ENCODE assay signal across 9 mouse cellular contexts in the genomic region with DNA sequence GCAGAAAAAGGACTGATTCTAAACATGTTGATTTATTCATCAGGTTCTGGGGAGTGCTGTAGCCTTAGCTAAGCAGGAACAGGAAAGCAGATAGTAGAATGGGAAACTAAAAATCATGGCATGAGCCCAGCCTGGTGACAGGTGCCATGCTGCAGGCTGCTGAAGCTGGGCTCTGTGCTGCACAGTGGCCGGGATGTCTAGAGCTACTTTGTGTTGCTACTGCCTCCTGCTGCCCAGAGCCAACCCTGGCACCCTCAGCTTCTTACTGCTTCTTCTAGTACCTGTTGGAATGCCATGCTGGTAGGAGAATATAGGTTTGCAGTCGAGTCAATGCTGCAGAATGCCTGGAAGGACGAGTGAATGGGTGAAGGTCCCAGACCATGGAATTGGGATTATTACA. TPM values are rescaled to one million over a fixed set of nuclear protein-coding genes. Genes with fewer than 3 reads are reported as not detected.
DNase-seq lines count a peak whose midpoint lies in the region; ATAC-seq and TF ChIP-seq lines count a peak whose summit lies in the region.
"Had no signal": no experiment of that assay in that cellular context is flagged by ENCODE, and none has a peak within 500 bp of the region (broad histone marks: within the 10 kb centered on the region; RNA-seq: fewer than 3 reads in every experiment).

No protein-coding gene starts in this region.

- no peaks in the 10 kb centered on the region for H3K9me3 ChIP-seq in hindbrain, embryonic 14.5 days (ENCODE audit: control insufficient read depth, low read length)
- no peaks in the 10 kb centered on the region for H3K9me3 ChIP-seq in hindbrain, embryonic 11.5 days (ENCODE audit: control insufficient read depth, low read length)
- no peaks in the 10 kb centered on the region for H3K9me3 ChIP-seq in neural tube, embryonic 14.5 days (ENCODE audit: control insufficient read depth, low read length)
- H3K9me3 ChIP-seq in neural tube, embryonic 15.5 days (replicated peaks) = no peaks in the 10 kb centered on the region

- no peak overlapping the region for H3K27ac ChIP-seq in hindbrain, embryonic 14.5 days
- no peak overlapping the region for H3K27ac ChIP-seq in hindbrain, embryonic 11.5 days (ENCODE audit: low read depth, low read length)
- H3K27ac ChIP-seq in neural tube, embryonic 14.5 days (ENCODE audit: low read depth, low read length) = no peak overlapping the region
- H3K27ac ChIP-seq in neural tube, embryonic 15.5 days (replicated peaks) = no peak overlapping the region

- peaks cover 12% of the 10 kb centered on the region for H3K36me3 ChIP-seq in hindbrain, embryonic 14.5 days (replicated peaks; ENCODE audit: control insufficient read depth, insufficient read depth)
- no peaks in the 10 kb centered on the region for H3K36me3 ChIP-seq in hindbrain, embryonic 11.5 days (ENCODE audit: control insufficient read depth, insufficient read depth, low read length)
- H3K36me3 ChIP-seq in neural tube, embryonic 14.5 days (ENCODE audit: control insufficient read depth, insufficient read depth, low read length) = no peaks in the 10 kb centered on the region
- peaks cover 10% of the 10 kb centered on the region; the same call in 1 of the 2 replicates for H3K36me3 ChIP-seq in neural tube, embryonic 15.5 days
- H3K36me3 ChIP-seq in myocyte (ENCODE audit: control insufficient read depth, insufficient read depth) = peaks cover 7% of the 10 kb centered on the region

- H3K4me1 ChIP-seq in hindbrain, embryonic 14.5 days (replicated peaks; ENCODE audit: control insufficient read depth, insufficient read depth, low read length) = no peaks in the 10 kb centered on the region
- no peaks in the 10 kb centered on the region for H3K4me1 ChIP-seq in hindbrain, embryonic 11.5 days (replicated peaks; ENCODE audit: control insufficient read depth, insufficient read depth, low read length)
- H3K4me1 ChIP-seq in neural tube, embryonic 14.5 days (ENCODE audit: control insufficient read depth, insufficient read depth, low read length) = no peaks in the 10 kb centered on the region
- H3K4me1 ChIP-seq in neural tube, embryonic 15.5 days = no peaks in the 10 kb centered on the region

- no peak overlapping the region for H3K4me2 ChIP-seq in hindbrain, embryonic 14.5 days (replicated peaks)
- no peak overlapping the region for H3K4me2 ChIP-seq in hindbrain, embryonic 11.5 days (replicated peaks; ENCODE audit: low read depth, low read length)
- no peak overlapping the region for H3K4me2 ChIP-seq in neural tube, embryonic 14.5 days (ENCODE audit: low read depth, low read length)
- H3K4me2 ChIP-seq in neural tube, embryonic 15.5 days = no peak overlapping the region
- no peak overlapping the region for H3K4me2 ChIP-seq in myocyte (ENCODE audit: low read depth)

- no peaks in the 10 kb centered on the region for H3K27me3 ChIP-seq in hindbrain, embryonic 14.5 days (ENCODE audit: control insufficient read depth, insufficient read depth, low read length)
- H3K27me3 ChIP-seq in hindbrain, embryonic 11.5 days (ENCODE audit: control insufficient read depth, insufficient read depth, low read length) = no peaks in the 10 kb centered on the region
- H3K27me3 ChIP-seq in neural tube, embryonic 14.5 days (ENCODE audit: control insufficient read depth, insufficient read depth, low read length) = no peaks in the 10 kb centered on the region
- no peaks in the 10 kb centered on the region for H3K27me3 ChIP-seq in neural tube, embryonic 15.5 days (replicated peaks)
- H3K27me3 ChIP-seq in myocyte (ENCODE audit: control insufficient read depth, insufficient read depth, insufficient read length) = no peaks in the 10 kb centered on the region

- no peak overlapping the region for H3K4me3 ChIP-seq in hindbrain, embryonic 14.5 days (replicated peaks; ENCODE audit: low read length)
- no peak overlapping the region for H3K4me3 ChIP-seq in hindbrain, embryonic 11.5 days (ENCODE audit: low read depth, low read length)
- no peak overlapping the region for H3K4me3 ChIP-seq in neural tube, embryonic 14.5 days (ENCODE audit: low read depth, low read length)
- H3K4me3 ChIP-seq in neural tube, embryonic 15.5 days (replicated peaks) = no peak overlapping the region
- no peak overlapping the region for H3K4me3 ChIP-seq in myocyte

- WGBS in hindbrain, embryonic 14.5 days = 72% methylated on average over 3 of the region's 3 CpGs
- WGBS in hindbrain, embryonic 11.5 days = 65% methylated on average over 3 of the region's 3 CpGs
- 68% methylated on average over 3 of the region's 3 CpGs for WGBS in neural tube, embryonic 14.5 days
- WGBS in neural tube, embryonic 15.5 days = 59% methylated on average over 3 of the region's 3 CpGs

- no peak for TF ChIP-seq POLR2A in myocyte (IDR thresholded peaks at IDR 0.05; ENCODE audit: insufficient read length, low read depth)

- H3K9ac ChIP-seq in hindbrain, embryonic 14.5 days = no peak overlapping the region
- H3K9ac ChIP-seq in hindbrain, embryonic 11.5 days (ENCODE audit: low read depth, low read length) = no peak overlapping the region
- no peak overlapping the region for H3K9ac ChIP-seq in neural tube, embryonic 14.5 days (replicated peaks; ENCODE audit: low read depth, low read length)
- no peak overlapping the region for H3K9ac ChIP-seq in neural tube, embryonic 15.5 days (replicated peaks)

- DNase-seq in hindbrain, embryonic 14.5 days (ENCODE audit: low spot score) = no peak
- DNase-seq in hindbrain, embryonic 11.5 days (ENCODE audit: low spot score) = no peak
- DNase-seq in embryo, embryonic 11 days = no peak
- no peak for DNase-seq in frontal cortex, postnatal 14 days (ENCODE audit: low spot score in 2 of 2)
- DNase-seq: adrenal gland, postnatal 10 days had no signal

- no peak overlapping the region for H3ac ChIP-seq in myocyte (ENCODE audit: control insufficient read depth, insufficient read length)

- H3K79me2 ChIP-seq in myocyte (ENCODE audit: control insufficient read depth, insufficient read depth) = peaks cover 9% of the 10 kb centered on the region

- 0 out of 2 replicates have a peak, but pooled peaks have one; percentile 43 for ATAC-seq in hindbrain, embryonic 14.5 days (ENCODE audit: low FRiP score)
- ATAC-seq in hindbrain, embryonic 11.5 days (ENCODE audit: low FRiP score) = no peak
- ATAC-seq in neural tube, embryonic 14.5 days (ENCODE audit: low read depth) = 0 out of 2 replicates have a peak, but pooled peaks have one; percentile 51
- no peak for ATAC-seq in neural tube, embryonic 15.5 days (ENCODE audit: low FRiP score)
- ATAC-seq in common myeloid progenitor, adult 5-6 weeks (replicated peaks; ENCODE audit: low read depth, poor library complexity, severe bottlenecking) = peak; percentile 66

TF ChIP-seq in myocyte, 11 proteins besides CTCF, POLR2A, EP300 and RAD21:
- TF ChIP-seq MYOG (IDR thresholded peaks at IDR 0.05; ENCODE audit: control insufficient read depth in 1 of 3, insufficient read depth in 1 of 3, insufficient read length in 2 of 3, low read depth in 2 of 3) (peak in 2 of 3 experiments; percentile 42 to 58), MYOD1 (IDR thresholded peaks at IDR 0.05; ENCODE audit: control insufficient read depth in 1 of 3, insufficient read length in 2 of 3, low read depth in 2 of 3) (peak in 2 of 3 experiments; percentile 49 to 67), TCF12 (IDR thresholded peaks at IDR 0.05; ENCODE audit: insufficient read depth, poor library complexity, severe bottlenecking) (no peak)

RNA-seq across cellular contexts. Expression of a gene that starts 8.9 kb away (rescaled TPM):
- 52.9 and 55.8 TPM in 2 replicates for polyA plus RNA-seq in hindbrain, embryonic 14.5 days (2014; fragmentation: Nextera tagmentation; extraction: Ambion mirVana)
- 37.6 and 58.3 TPM in 2 replicates for polyA plus RNA-seq in hindbrain, embryonic 11.5 days (2014; fragmentation: Nextera tagmentation; extraction: Ambion mirVana)
- polyA plus RNA-seq in neural tube, embryonic 14.5 days (2014; fragmentation: Nextera tagmentation; extraction: Ambion mirVana) = 50.3 and 52.5 TPM in 2 replicates
- polyA plus RNA-seq in neural tube, embryonic 15.5 days (2015; fragmentation: Nextera tagmentation; extraction: Ambion mirVana) = 47.2 and 56.7 TPM in 2 replicates
- 46.2 and 87.7 TPM in 2 replicates for total RNA-seq in common myeloid progenitor, adult 5-6 weeks (2017)
- polyA plus RNA-seq in myocyte (2012; fragmentation: generic; extraction: Trizol) = 20.7 TPM

RNA-seq across cellular contexts. Expression of a gene that starts 54.7 kb away (rescaled TPM):
- 14.1 and 22.3 TPM in 2 replicates for polyA plus RNA-seq in hindbrain, embryonic 14.5 days (2014; fragmentation: Nextera tagmentation; extraction: Ambion mirVana)
- polyA plus RNA-seq in hindbrain, embryonic 11.5 days (2014; fragmentation: Nextera tagmentation; extraction: Ambion mirVana) = 0.51 and 1.2 TPM in 2 replicates
- 21.1 and 24.1 TPM in 2 replicates for polyA plus RNA-seq in neural tube, embryonic 14.5 days (2014; fragmentation: Nextera tagmentation; extraction: Ambion mirVana)
- polyA plus RNA-seq in neural tube, embryonic 15.5 days (2015; fragmentation: Nextera tagmentation; extraction: Ambion mirVana) = 22.7 and 24.4 TPM in 2 replicates
- total RNA-seq in common myeloid progenitor, adult 5-6 weeks (2017) = not detected in 2 replicates
- polyA plus RNA-seq in myocyte (2012; fragmentation: generic; extraction: Trizol) = 2.2 TPM

Comparison
In these comparisons a context has a peak if more than half of its experiments do, and no peak if none do; other contexts are left out.
1. ATAC-seq: peak in hindbrain, embryonic 14.5 days (single experiment), neural tube, embryonic 14.5 days (single experiment) and common myeloid progenitor, adult 5-6 weeks (single experiment); none in hindbrain, embryonic 11.5 days (single experiment) and neural tube, embryonic 15.5 days (single experiment).